Mouse (Mus musculus): ENCODE results near the gene Aars2.

Gene Aars2

GRCm38 (mm10) chr17:45559732-45560525 is 53.3 kb downstream of the Aars2 start:
- DNase-seq, result no peak

- DNase-seq, result no peak
Measured at GRCm38 (mm10) chr17:45563216-45563615, 56.6 kb downstream of the Aars2 start.

GRCm38 (mm10) chr17:45563655-45564530 is 57.3 kb downstream of the Aars2 start, which contains the start of gene Slc35b2:
TSS of gene Slc35b2 (plus strand) at chr17:45563874.
- peak; percentile 93 for DNase-seq

GRCm38 (mm10) chr17:45564531-45565084 is 58.0 kb downstream of the Aars2 start:
- DNase-seq, result no peak

- no peak for DNase-seq
Measured at GRCm38 (mm10) chr17:45565103-45565502, 58.5 kb downstream of the Aars2 start.

GRCm38 (mm10) chr17:45566031-45566359 is 59.4 kb downstream of the Aars2 start:
- no peak for DNase-seq

- no peak for DNase-seq
Measured at GRCm38 (mm10) chr17:45566360-45567161, 59.9 kb downstream of the Aars2 start.

GRCm38 (mm10) chr17:45567162-45567601 is 60.5 kb downstream of the Aars2 start:
- no peak for DNase-seq

GRCm38 (mm10) chr17:45568990-45569389 is 62.3 kb downstream of the Aars2 start:
- DNase-seq, result no peak

- no peak for DNase-seq
Measured at GRCm38 (mm10) chr17:45569999-45570398, 63.4 kb downstream of the Aars2 start.

All from thymus, postnatal 14 days (tissue).